Mouse (Mus musculus) forebrain, embryonic 13.5 days (tissue): ENCODE measurements at regions not wholly inside any gene's neighbourhood (a gene's known extent, or its start where the extent isn't known, plus 50 kb on each side); places are given as distances from the start of the nearest gene placed in this dataset.
A peak's percentile ranks its signal among the peaks of the same experiment; 100 is the strongest.

Experiments
- ATAC-seq: fragments of 200-750 bp; cut with Nextera tagmentation; 2 replicates; pipeline ENCODE4 v1.8.0; 2017
- H3K27ac ChIP-seq: fragments of 300-500 bp; sonication (generic); 2 replicates; pipeline ENCODE4 v1.5.1; 2015; ENCODE audit warnings: inconsistent platforms, mild to moderate bottlenecking, moderate library complexity
- H3K27me3 ChIP-seq: fragments of 300-500 bp; sonication (generic); 2 replicates; pipeline ENCODE4 v1.6.1; 2015; ENCODE audit warnings: mild to moderate bottlenecking, inconsistent platforms
- H3K36me3 ChIP-seq: fragments of 300-500 bp; sonication (generic); 2 replicates; pipeline ENCODE4 v1.6.1; 2015; ENCODE audit warnings: mild to moderate bottlenecking, inconsistent platforms; ENCODE audit not compliant: poor library complexity, severe bottlenecking
- H3K4me1 ChIP-seq: fragments of 300-500 bp; sonication (generic); 2 replicates; pipeline ENCODE4 v1.6.1; 2015; ENCODE audit warnings: inconsistent platforms
- H3K4me2 ChIP-seq: fragments of 300-500 bp; sonication (generic); 2 replicates; pipeline ENCODE4 v1.6.1; 2015; ENCODE audit warnings: inconsistent platforms, mild to moderate bottlenecking, moderate library complexity
- H3K4me3 ChIP-seq: fragments of 300-500 bp; sonication (generic); 2 replicates; pipeline ENCODE4 v1.5.1; 2015; ENCODE audit warnings: mild to moderate bottlenecking, inconsistent platforms
- H3K9ac ChIP-seq: fragments of 300-500 bp; sonication (generic); 2 replicates; pipeline ENCODE4 v1.6.1; 2015; ENCODE audit warnings: mild to moderate bottlenecking, inconsistent platforms
- H3K9me3 ChIP-seq: fragments of 300-500 bp; sonication (generic); replicated peaks from 2 replicates; pipeline ENCODE4 v1.6.1; 2016; ENCODE audit warnings: inconsistent platforms
- WGBS: fragments of 180-500 bp; shearing (Covaris S2); methylation state at CpG from one replicate; pipeline ENCODE4 v1.1.7; 2015; 5-methylcytosine and 5-hydroxymethylcytosine counted together

- H3K4me3 ChIP-seq: no peak overlapping the region
- ATAC-seq: no peak
- no peaks in the 10 kb centered on the region for H3K4me1 ChIP-seq
- 85% methylated on average over 4 of the region's 4 CpGs for WGBS
- H3K27ac ChIP-seq: no peak overlapping the region
- no peaks in the 10 kb centered on the region for H3K36me3 ChIP-seq
- H3K27me3 ChIP-seq: no peaks in the 10 kb centered on the region
- H3K9me3 ChIP-seq: no peaks in the 10 kb centered on the region
- no peak overlapping the region for H3K9ac ChIP-seq
- no peak overlapping the region for H3K4me2 ChIP-seq
Measured at GRCm38 (mm10) chr11:63211501-63211900, 82.7 kb downstream of the Pmp22 start.

GRCm38 (mm10) chr11:63213043-63213442 lies 84.3 kb downstream of the Pmp22 start:
- no peak overlapping the region for H3K9ac ChIP-seq
- H3K27me3 ChIP-seq: no peaks in the 10 kb centered on the region
- H3K4me2 ChIP-seq: no peak overlapping the region
- peak; percentile 59; the same call in 1 of the 2 replicates for ATAC-seq
- no peak overlapping the region for H3K27ac ChIP-seq
- H3K9me3 ChIP-seq: no peaks in the 10 kb centered on the region
- 21% methylated on average over 6 of the region's 6 CpGs for WGBS
- H3K36me3 ChIP-seq: no peaks in the 10 kb centered on the region
- H3K4me1 ChIP-seq: no peaks in the 10 kb centered on the region
- no peak overlapping the region for H3K4me3 ChIP-seq

DNA sequence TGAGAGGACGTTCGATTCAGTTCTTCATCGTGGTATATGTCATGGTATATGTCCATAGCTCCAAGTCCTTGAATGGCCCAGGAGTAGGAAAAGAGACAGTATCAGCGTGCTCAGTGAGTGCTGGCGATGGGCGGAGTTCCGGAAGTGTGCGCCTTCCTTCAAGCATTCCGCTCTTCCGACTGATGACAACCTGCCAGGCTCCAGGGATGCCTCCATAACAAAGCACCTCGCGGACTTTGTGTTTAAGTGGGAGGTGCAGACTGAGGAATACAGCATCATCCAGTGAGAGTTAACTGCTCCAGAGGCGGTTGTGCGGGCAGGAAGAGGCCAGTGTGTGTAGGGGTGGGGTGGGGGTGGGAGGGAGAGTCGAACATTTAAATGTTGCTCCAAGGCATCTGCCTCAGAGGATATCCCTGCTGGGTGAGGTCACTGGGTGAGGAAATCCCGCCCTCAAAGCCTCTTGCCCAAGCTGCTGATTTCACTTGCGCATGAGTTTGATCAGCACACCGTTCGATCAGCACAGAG lies 85.2 kb downstream of the Pmp22 start:
- 69% methylated on average over 19 of the region's 19 CpGs for WGBS
- no peak overlapping the region for H3K4me2 ChIP-seq

DNA sequence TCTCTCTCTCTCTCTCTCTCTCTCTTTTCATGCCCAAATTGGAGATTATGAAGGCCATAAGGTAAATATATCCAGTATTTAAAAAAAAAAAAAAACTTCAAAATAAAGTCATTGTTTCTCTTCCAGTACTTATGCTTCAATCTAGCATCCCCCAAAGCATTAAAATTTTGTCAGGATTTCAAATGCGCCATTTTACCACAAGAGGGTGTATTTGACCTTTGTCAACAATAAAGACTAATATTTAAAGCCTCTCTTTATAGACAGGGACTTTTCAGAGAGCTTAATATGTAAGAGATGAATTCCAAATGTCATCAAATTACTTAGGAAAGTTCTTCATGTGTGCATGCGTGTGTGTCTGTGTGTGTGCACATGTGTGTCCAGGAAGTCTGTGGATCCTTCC lies 87.2 kb downstream of the Pmp22 start:
- Histone ChIP-seq H3K27ac (no peak overlapping the region), H3K9ac (no peak overlapping the region), H3K4me2 (no peak overlapping the region), H3K36me3 (no peaks in the 10 kb centered on the region), H3K4me3 (no peak overlapping the region), H3K9me3 (no peaks in the 10 kb centered on the region), H3K27me3 (no peaks in the 10 kb centered on the region), H3K4me1 (no peaks in the 10 kb centered on the region)
- ATAC-seq: no peak
- WGBS: 88% methylated on average over 2 of the region's 2 CpGs

More for the DNA sequence above, 85.2 kb downstream of the Pmp22 start:
- H3K9ac ChIP-seq: no peak overlapping the region
- H3K9me3 ChIP-seq: no peaks in the 10 kb centered on the region
- H3K4me1 ChIP-seq: no peaks in the 10 kb centered on the region
- no peak overlapping the region for H3K27ac ChIP-seq
- no peak overlapping the region for H3K4me3 ChIP-seq
- no peak for ATAC-seq
- no peaks in the 10 kb centered on the region for H3K27me3 ChIP-seq
- H3K36me3 ChIP-seq: no peaks in the 10 kb centered on the region

DNA sequence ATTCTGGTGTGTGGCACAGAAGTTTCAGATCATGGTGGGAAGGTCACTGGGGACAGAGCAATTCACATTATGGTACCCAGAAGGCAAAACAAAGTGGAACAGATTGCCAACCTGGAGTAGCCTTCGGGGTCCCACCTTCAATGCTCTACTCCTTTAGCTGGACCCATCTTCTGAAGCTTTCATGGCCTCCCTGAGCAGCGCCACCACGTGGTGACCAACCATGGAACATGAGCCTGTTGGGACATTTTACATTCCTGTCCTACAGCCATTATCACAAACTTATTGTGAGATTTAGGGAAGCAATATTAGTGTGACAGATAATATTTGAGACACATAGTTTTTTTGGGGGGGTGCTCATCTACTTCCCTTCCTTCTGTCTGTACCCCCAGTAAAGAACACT lies 88.3 kb downstream of the Pmp22 start:
- H3K4me3 ChIP-seq: no peak overlapping the region
- ATAC-seq: no peak
- H3K4me1 ChIP-seq: no peaks in the 10 kb centered on the region
- WGBS: 73% methylated on average over 3 of the region's 3 CpGs
- no peaks in the 10 kb centered on the region for H3K9me3 ChIP-seq
- no peaks in the 10 kb centered on the region for H3K27me3 ChIP-seq
- H3K9ac ChIP-seq: no peak overlapping the region
- H3K36me3 ChIP-seq: no peaks in the 10 kb centered on the region
- H3K27ac ChIP-seq: no peak overlapping the region
- no peak overlapping the region for H3K4me2 ChIP-seq

DNA sequence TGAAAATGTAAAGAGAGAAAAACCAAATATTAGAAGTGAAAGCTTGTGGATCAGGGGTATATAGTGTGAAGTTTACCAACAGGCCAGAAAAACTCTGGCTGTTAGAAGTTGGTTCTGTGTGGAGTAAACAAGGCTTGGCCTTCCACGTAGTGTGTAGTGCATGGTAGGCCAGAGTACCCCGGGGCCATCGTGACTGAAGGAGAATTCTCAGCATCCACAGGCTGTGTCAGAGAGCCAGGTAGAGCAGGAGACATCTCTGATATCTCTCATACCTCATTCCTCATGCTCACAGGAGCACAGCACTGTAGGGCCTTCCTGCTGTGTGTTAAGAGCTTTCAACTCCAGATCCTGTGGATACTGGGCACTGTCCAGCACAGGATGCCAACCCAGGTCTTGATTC lies 97.7 kb downstream of the Pmp22 start:
- 91% methylated on average over 3 of the region's 3 CpGs for WGBS
- H3K9ac ChIP-seq: no peak overlapping the region
- no peaks in the 10 kb centered on the region for H3K4me1 ChIP-seq
- no peak overlapping the region for H3K4me2 ChIP-seq
- no peaks in the 10 kb centered on the region for H3K36me3 ChIP-seq
- H3K27me3 ChIP-seq: no peaks in the 10 kb centered on the region
- no peak for ATAC-seq
- H3K9me3 ChIP-seq: no peaks in the 10 kb centered on the region
- H3K27ac ChIP-seq: no peak overlapping the region
- no peak overlapping the region for H3K4me3 ChIP-seq

DNA sequence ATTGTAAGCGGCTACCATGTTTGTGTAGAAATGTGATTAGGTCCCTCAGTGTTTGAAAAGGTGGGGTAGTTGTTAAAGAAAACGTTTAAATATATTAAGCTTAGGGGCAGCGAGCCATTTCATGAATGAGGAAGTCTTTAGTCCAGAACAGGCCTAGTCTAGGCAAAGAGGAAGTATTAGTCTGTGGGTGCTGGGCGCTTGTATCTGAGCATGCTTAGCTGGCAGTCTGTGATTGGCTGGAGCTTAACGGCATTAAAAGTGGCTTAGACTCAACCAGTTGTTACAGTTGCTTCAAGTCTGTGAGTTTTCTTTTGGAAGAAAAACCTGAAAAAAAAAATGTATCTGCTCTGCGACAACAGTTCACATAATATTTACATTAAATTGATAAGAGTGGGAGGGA lies 102.0 kb downstream of the Pmp22 start:
- H3K36me3 ChIP-seq: no peaks in the 10 kb centered on the region
- no peaks in the 10 kb centered on the region for H3K27me3 ChIP-seq
- H3K4me1 ChIP-seq: no peaks in the 10 kb centered on the region
- ATAC-seq: no peak
- H3K4me3 ChIP-seq: no peak overlapping the region
- H3K27ac ChIP-seq: no peak overlapping the region
- WGBS: 84% methylated on average over 6 of the region's 6 CpGs
- no peaks in the 10 kb centered on the region for H3K9me3 ChIP-seq
- no peak overlapping the region for H3K4me2 ChIP-seq
- H3K9ac ChIP-seq: no peak overlapping the region

DNA sequence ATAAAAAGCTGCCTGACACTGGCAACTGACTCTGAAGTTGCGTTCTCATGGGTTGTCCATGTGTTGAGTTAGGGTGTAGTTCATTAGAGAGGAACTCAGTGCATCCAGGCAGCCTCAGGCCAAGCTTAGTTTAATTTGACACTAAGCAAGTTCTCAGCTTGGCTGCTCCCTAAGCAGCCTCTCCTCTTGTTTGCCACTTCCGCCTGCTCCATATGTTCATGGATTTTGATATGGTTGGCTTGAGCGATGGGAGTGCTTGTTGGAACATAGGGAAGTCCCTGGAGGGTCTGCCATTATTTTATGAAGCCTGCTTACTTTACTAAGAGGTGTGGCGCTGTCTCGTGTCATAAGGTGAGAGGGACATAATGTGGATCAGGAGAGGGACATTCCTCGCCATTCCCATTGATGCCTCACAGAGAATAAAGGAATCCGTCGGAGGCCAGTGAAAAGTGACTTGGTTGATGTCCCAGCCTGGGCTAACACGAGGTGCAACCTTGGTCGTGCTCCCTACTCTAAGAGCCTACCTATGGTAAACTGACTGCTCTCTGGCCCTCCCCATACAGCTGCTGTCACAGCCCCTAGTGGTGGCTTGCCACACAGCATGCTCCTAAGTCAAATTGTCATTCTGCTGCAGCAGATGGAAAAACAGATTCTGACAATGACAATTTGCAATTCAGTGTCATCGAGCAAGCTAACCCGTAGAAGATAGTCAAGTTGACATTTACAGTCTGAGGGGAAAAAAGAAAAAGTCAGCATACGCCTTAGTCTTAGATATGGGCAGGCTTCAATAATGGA lies 104.6 kb downstream of the Pmp22 start:
- WGBS: 84% methylated on average over 13 of the region's 13 CpGs

DNA sequence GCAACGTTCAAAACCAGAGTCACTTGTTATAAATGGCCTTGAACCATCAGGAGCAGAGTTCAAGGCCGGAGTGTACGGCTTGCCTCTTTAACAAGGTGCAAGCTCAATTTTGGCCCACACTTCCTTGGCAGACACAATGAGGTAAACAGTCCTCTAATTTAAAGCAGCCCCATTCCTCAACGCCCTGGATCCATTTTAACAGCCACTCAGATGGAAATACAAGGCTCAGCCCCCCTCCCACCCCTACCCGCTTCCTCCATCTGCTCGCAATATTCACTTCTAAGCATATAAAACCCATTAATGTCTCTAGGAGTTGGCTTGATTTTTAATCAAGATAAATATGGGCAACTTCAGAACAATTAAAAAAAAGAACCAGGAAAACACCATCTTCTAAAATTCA lies 105.7 kb downstream of the Pmp22 start:
- Histone ChIP-seq H3K27me3 (no peaks in the 10 kb centered on the region), H3K9ac (no peak overlapping the region), H3K4me2 (no peak overlapping the region), H3K9me3 (no peaks in the 10 kb centered on the region), H3K4me1 (no peaks in the 10 kb centered on the region), H3K4me3 (no peak overlapping the region), H3K36me3 (no peaks in the 10 kb centered on the region), H3K27ac (no peak overlapping the region)
- WGBS: 83% methylated on average over 6 of the region's 6 CpGs
- ATAC-seq: peak; percentile 33; the same call in 1 of the 2 replicates

More for the DNA sequence above, 104.6 kb downstream of the Pmp22 start:
- Histone ChIP-seq H3K36me3 (no peaks in the 10 kb centered on the region), H3K9ac (no peak overlapping the region), H3K27me3 (no peaks in the 10 kb centered on the region), H3K27ac (no peak overlapping the region; the same call in 1 of the 2 replicates), H3K4me3 (no peak overlapping the region), H3K4me2 (no peak overlapping the region), H3K4me1 (no peaks in the 10 kb centered on the region), H3K9me3 (no peaks in the 10 kb centered on the region)
- 0 out of 2 replicates have a peak, but pooled peaks have one; percentile 48 for ATAC-seq

DNA sequence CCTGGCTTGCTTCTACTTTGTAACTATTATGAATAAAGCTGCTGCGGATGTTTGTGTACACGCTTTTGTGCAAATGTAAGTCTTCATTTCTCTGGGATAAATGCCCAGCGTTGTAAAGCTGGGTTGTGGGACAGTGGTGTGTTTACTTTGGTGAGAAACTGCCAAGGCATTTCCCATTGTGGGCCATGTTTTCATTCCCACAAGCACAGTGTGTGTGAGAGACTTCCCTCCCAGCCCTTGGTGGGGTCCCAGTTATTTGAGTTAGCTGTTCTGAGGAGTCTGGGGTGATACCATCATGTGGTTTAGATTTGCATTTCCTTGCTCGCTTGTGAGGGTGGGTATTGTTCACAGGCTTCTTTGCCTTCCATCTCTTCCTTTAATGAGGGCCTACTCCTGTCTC lies 109.9 kb downstream of the Pmp22 start:
- ATAC-seq: no peak
- no peak overlapping the region for H3K4me2 ChIP-seq
- no peaks in the 10 kb centered on the region for H3K36me3 ChIP-seq
- H3K4me3 ChIP-seq: no peak overlapping the region
- no peak overlapping the region for H3K27ac ChIP-seq
- no peaks in the 10 kb centered on the region for H3K9me3 ChIP-seq
- no peak overlapping the region for H3K9ac ChIP-seq
- no peaks in the 10 kb centered on the region for H3K27me3 ChIP-seq
- 70% methylated on average over 4 of the region's 4 CpGs for WGBS
- H3K4me1 ChIP-seq: no peaks in the 10 kb centered on the region

DNA sequence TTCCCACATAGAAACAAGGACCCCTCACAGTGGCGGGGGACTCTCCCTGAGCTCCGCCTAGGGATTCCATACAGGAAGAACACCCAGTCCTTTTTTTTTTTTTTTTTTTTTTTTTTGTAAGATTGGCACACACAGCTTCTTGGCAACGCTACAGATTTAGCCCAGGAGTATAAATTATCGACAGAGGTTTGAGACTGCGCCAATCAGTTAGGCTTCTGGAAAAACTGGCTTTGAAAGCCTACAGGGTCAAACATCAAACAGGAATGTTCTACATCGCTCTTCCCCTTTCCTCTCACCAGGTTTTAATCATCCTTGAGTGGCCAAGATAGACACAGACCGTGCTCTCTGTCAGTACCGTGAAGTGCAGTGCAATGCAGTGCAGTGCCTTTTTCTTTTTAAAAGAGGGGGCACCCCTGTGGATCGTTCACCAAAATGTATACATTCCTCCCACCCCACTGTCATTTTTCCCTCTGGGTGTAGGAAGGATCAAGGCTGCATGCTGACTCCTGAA lies 115.2 kb downstream of the Pmp22 start:
- H3K27ac ChIP-seq: no peak overlapping the region
- no peak overlapping the region for H3K4me3 ChIP-seq
- no peak for ATAC-seq
- H3K27me3 ChIP-seq: no peaks in the 10 kb centered on the region
- no peak overlapping the region for H3K4me2 ChIP-seq
- H3K9me3 ChIP-seq: no peaks in the 10 kb centered on the region
- no peaks in the 10 kb centered on the region for H3K36me3 ChIP-seq
- no peak overlapping the region for H3K9ac ChIP-seq
- WGBS: 62% methylated on average over 9 of the region's 9 CpGs
- H3K4me1 ChIP-seq: peaks cover 19% of the 10 kb centered on the region

DNA sequence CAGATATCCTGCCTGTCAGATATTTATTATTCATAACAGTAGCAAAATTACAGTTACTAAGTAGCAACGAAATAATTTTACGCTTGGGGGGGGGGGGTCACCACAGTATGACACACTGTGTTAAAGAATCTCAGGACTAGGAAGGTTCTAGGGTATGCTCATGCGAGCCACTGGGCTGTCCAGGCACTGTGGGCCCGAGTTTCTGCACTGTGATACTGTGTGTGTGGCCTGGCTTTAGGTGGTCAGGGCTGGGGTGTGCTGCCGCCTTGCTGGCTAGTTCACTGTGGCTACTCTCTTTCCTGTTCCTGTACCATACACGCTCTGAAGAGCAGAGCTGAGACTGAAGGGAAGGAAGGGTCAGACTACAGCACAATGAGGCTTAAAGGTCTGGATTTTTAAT lies 116.3 kb downstream of the Pmp22 start:
- WGBS: 72% methylated on average over 6 of the region's 6 CpGs

More for the DNA sequence above, 116.3 kb downstream of the Pmp22 start:
- no peak overlapping the region for H3K4me3 ChIP-seq
- H3K4me2 ChIP-seq: no peak overlapping the region
- ATAC-seq: no peak
- peaks cover 24% of the 10 kb centered on the region for H3K4me1 ChIP-seq
- H3K27me3 ChIP-seq: no peaks in the 10 kb centered on the region
- no peak overlapping the region for H3K27ac ChIP-seq
- H3K9me3 ChIP-seq: no peaks in the 10 kb centered on the region
- no peak overlapping the region for H3K9ac ChIP-seq
- H3K36me3 ChIP-seq: no peaks in the 10 kb centered on the region
